8 mouse cellular contexts compared by ENCODE assay signal in genomic region chrX:94288923-94289322, GRCm38 (mm10). TPM values are rescaled to one million over a fixed set of nuclear protein-coding genes. Genes with fewer than 3 reads are reported as not detected.
DNase-seq lines count a peak whose midpoint lies in the region; ATAC-seq lines count a peak whose summit lies in the region.

No protein-coding gene starts in this region.

- DNase-seq in forebrain, embryonic 10.5 days (ENCODE audit: extremely low spot score, low spot score): peak; percentile 15
- no peak for DNase-seq in forebrain, embryonic 11.5 days (ENCODE audit: low spot score)
- peak; percentile 12 for DNase-seq in liver
- peak; percentile 22 for DNase-seq in embryo, embryonic 11.5 days (ENCODE audit: low read depth, low spot score)
- peak; percentile 28 for DNase-seq in liver, embryonic 13.5 days
- DNase-seq in thymus, postnatal 14 days: peak; percentile 45

- H3K9ac ChIP-seq in forebrain, embryonic 11.5 days (ENCODE audit: low read length): no peak overlapping the region
- H3K9ac ChIP-seq in liver, embryonic 12.5 days: no peak overlapping the region
- no peak overlapping the region for H3K9ac ChIP-seq in liver, embryonic 13.5 days

- no peak for ATAC-seq in forebrain, embryonic 11.5 days (replicated peaks; ENCODE audit: low FRiP score)
- ATAC-seq in liver, embryonic 12.5 days: no peak
- ATAC-seq in activated CD4-positive, CD25-positive, alpha-beta regulatory T cell, adult 4 months: peak; percentile 57
- no peak for ATAC-seq in liver, embryonic 13.5 days (ENCODE audit: low read depth)

- no peaks in the 10 kb centered on the region for H3K4me1 ChIP-seq in forebrain, embryonic 10.5 days
- no peaks in the 10 kb centered on the region for H3K4me1 ChIP-seq in forebrain, embryonic 11.5 days (replicated peaks; ENCODE audit: control insufficient read depth, insufficient read depth, low read length)
- H3K4me1 ChIP-seq in liver, embryonic 12.5 days: no peaks in the 10 kb centered on the region
- H3K4me1 ChIP-seq in liver, embryonic 13.5 days (replicated peaks): no peaks in the 10 kb centered on the region

- peaks cover 83% of the 10 kb centered on the region for H3K27me3 ChIP-seq in forebrain, embryonic 10.5 days (ENCODE audit: poor library complexity, severe bottlenecking)
- H3K27me3 ChIP-seq in forebrain, embryonic 11.5 days (ENCODE audit: control insufficient read depth, insufficient read depth, low read length): peaks cover 23% of the 10 kb centered on the region
- H3K27me3 ChIP-seq in liver, embryonic 12.5 days (replicated peaks): peaks cover 7% of the 10 kb centered on the region
- H3K27me3 ChIP-seq in liver, embryonic 13.5 days: peaks cover 7% of the 10 kb centered on the region; the same call in 1 of the 2 replicates

- no peak overlapping the region for H3K4me2 ChIP-seq in forebrain, embryonic 11.5 days (ENCODE audit: low read depth, low read length, severe bottlenecking)
- H3K4me2 ChIP-seq in liver, embryonic 12.5 days: no peak overlapping the region
- H3K4me2 ChIP-seq in liver, embryonic 13.5 days: no peak overlapping the region

- WGBS in forebrain, embryonic 10.5 days: 17% methylated on average over 2 of the region's 2 CpGs
- WGBS in forebrain, embryonic 11.5 days: 8% methylated on average over 2 of the region's 2 CpGs
- 6% methylated on average over 2 of the region's 2 CpGs for WGBS in liver, embryonic 12.5 days (ENCODE audit: insufficient replicate concordance)
- 2% methylated on average over 2 of the region's 2 CpGs for WGBS in liver, embryonic 13.5 days (ENCODE audit: insufficient replicate concordance)

- H3K4me3 ChIP-seq in forebrain, embryonic 10.5 days: no peak overlapping the region
- no peak overlapping the region for H3K4me3 ChIP-seq in forebrain, embryonic 11.5 days (ENCODE audit: low read depth, low read length)
- H3K4me3 ChIP-seq in liver, embryonic 12.5 days: no peak overlapping the region
- H3K4me3 ChIP-seq in liver, embryonic 13.5 days (replicated peaks): no peak overlapping the region

- H3K27ac ChIP-seq in forebrain, embryonic 10.5 days: no peak overlapping the region
- H3K27ac ChIP-seq in forebrain, embryonic 11.5 days (ENCODE audit: low read depth, low read length): no peak overlapping the region
- no peak overlapping the region for H3K27ac ChIP-seq in liver, embryonic 12.5 days
- H3K27ac ChIP-seq in liver, embryonic 13.5 days: no peak overlapping the region

- H3K36me3 ChIP-seq in forebrain, embryonic 10.5 days (replicated peaks): no peaks in the 10 kb centered on the region
- no peaks in the 10 kb centered on the region for H3K36me3 ChIP-seq in forebrain, embryonic 11.5 days (ENCODE audit: control insufficient read depth, insufficient read depth, low read length)
- H3K36me3 ChIP-seq in liver, embryonic 12.5 days: no peaks in the 10 kb centered on the region
- H3K36me3 ChIP-seq in liver, embryonic 13.5 days: no peaks in the 10 kb centered on the region

- no peaks in the 10 kb centered on the region for H3K9me3 ChIP-seq in forebrain, embryonic 10.5 days
- H3K9me3 ChIP-seq in forebrain, embryonic 11.5 days (ENCODE audit: control insufficient read depth, low read length): no peaks in the 10 kb centered on the region
- H3K9me3 ChIP-seq in liver, embryonic 12.5 days (replicated peaks): no peaks in the 10 kb centered on the region
- H3K9me3 ChIP-seq in liver, embryonic 13.5 days (replicated peaks): no peaks in the 10 kb centered on the region

RNA-seq across cellular contexts. Expression of gene Klhl15, which starts 54.5 kb away (rescaled TPM):
- 7.8 and 8.1 TPM in 2 replicates for polyA plus RNA-seq in forebrain, embryonic 10.5 days (2016; fragmentation: Nextera tagmentation; extraction: Ambion mirVana)
- 11.2 and 11.6 TPM in 2 replicates for polyA plus RNA-seq in forebrain, embryonic 11.5 days (2014; fragmentation: Nextera tagmentation; extraction: Ambion mirVana)
- polyA plus RNA-seq in liver, embryonic 12.5 days (2016; fragmentation: Nextera tagmentation; extraction: Ambion mirVana): 6.9 and 7.2 TPM in 2 replicates
- polyA plus RNA-seq in activated CD4-positive, CD25-positive, alpha-beta regulatory T cell, adult 4 months (2017; shearing (Covaris generic)): 1 to 10 TPM; 7.5 to 9.4 TPM
- 3.8 and 4.8 TPM in 2 replicates for polyA plus RNA-seq in liver, embryonic 13.5 days (2015; fragmentation: Nextera tagmentation; extraction: Ambion mirVana)
